Mouse (Mus musculus): ENCODE data around the gene Arid3c.

GRCm38 (mm10) chr4:41744131-41744530 is 13.2 kb upstream of the Arid3c start:
- TF ChIP-seq GATA1 (IDR thresholded peaks at IDR 0.05; ENCODE audit: borderline replicate concordance, low read length), result no peak
- TF ChIP-seq FLI1 (IDR thresholded peaks at IDR 0.05; ENCODE audit: low read length), result no peak
